Mouse (Mus musculus) large intestine, adult 2 months (tissue): ENCODE data around the gene Mgat5. TPM values are rescaled to one million over a fixed set of nuclear protein-coding genes. Genes with fewer than 3 reads are reported as not detected.

ENCODE experiments used
- DNase-seq: peaks from one replicate; pipeline ENCODE4 v3.0.0-alpha.2; 2012; ENCODE audit warnings: low read depth, low spot score
- WGBS: fragments of 180-500 bp; shearing (Covaris S2); methylation state at CpG from one replicate; pipeline ENCODE4 v1.1.7; 2018; 5-methylcytosine and 5-hydroxymethylcytosine counted together
- polyA plus RNA-seq: library from polyadenylated mRNA; depleted of rRNA; stranded (reverse); fragments of >200 nt; gene quantifications from 2 replicates; pipeline ENCODE4 v1.2.3, GENCODE M21; 2012

The Mgat5 gene
- polyA plus RNA-seq, 1 experiment, result 11.6 TPM

DNA sequence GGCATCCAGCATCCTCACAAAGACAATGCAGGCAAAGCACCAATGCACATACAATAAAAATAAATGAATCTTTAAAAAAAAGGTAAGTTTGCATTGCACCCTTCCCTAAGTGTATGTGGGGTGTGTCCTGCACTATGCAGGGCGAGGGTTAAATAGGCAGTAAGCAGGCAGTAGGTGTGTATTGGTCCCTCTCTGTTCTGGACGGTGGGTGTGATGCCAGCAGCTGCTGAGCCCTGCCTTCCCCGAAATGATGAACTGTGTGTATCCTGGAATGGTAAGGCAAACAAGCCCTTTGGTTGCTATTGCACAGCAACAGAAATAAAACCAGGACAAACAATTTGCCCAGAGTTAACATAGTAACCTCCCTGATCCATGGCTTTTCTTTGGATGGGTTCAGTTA lies 150.2 kb downstream of the Mgat5 start:
- no peak for DNase-seq
- 32% methylated on average over 3 of the region's 3 CpGs for WGBS

DNA sequence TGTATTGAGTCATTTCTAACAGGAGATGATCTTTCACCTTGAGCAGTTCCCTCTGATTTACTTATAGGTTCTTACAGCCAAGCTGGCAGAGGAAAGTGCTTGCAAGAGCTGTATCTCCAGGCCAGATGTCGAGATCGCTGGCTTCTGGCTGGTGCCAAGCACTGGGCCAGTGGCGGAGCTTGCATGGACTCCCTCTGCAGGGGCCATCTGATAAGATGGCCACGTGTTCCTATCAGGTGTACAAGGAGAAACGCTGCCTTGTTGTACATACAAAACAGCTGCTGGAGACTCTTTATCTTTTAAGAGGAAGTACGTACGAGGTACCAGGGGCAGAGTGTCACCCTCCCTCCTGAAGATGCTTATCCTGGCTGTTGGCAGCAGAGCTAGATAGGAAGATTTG lies 158.8 kb downstream of the Mgat5 start:
- WGBS, result 57% methylated on average over 7 of the region's 7 CpGs
- no peak for DNase-seq

DNA sequence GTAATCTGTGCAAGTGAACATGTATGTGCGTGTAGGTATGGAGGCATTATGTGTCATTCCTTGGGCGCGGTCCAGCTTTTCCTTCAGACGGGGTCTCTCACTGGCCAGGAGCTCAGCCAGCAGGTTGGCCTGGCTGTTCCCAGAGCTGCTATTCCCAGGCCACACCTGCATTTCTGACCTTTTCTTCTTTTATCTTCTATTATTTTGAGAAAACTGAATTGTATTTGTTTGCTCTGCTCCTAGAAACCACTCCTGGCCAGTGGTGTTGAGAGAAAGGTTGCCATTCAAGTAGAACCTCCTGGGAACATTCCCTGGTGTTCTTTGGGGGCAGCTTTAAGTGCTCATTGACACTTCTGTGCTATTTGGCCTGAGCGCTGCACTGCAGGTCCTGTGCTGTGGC lies 160.9 kb downstream of the Mgat5 start:
- 89% methylated on average over 5 of the region's 5 CpGs for WGBS
- DNase-seq, result no peak

DNA sequence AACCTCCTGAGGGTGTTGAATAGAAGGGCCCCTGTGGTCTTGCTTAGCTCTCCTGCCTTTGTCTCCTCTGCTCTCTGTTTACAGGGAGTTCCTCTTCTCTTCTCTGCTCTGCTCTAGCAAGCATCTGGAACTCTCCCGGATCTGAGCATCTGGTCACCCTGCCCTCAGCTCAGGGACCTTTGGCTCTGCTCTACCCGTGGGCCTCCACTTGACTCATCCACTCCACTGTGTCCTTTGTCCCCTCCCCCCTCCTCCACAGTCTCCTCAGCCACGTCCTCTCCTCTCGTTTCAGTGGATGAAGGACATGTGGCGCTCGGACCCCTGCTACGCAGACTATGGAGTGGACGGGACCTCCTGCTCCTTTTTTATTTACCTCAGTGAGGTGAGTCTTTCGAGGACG lies 161.3 kb downstream of the Mgat5 start:
- 79% methylated on average over 10 of the region's 10 CpGs for WGBS
- no peak for DNase-seq

DNA sequence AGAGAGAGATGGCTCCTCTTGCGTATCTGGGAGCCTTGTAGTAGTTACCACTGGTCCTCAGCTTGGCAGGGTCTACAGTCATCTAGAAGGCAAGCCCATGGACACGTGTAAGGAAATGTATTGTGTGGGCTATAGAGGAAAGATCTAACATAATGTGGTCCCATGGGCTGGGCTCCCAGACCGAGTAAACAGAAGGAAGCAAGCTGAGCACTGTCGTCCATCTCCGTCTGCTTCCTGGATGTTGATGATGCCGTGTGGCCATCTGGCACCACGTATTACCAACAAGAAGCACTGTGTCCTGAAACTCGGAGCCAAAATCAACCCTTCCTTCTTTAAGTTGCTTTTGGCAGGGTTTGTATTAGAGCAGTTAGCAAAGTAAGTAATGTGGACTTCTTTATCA lies 163.7 kb downstream of the Mgat5 start:
- DNase-seq, result no peak
- 73% methylated on average over 8 of the region's 8 CpGs for WGBS

DNA sequence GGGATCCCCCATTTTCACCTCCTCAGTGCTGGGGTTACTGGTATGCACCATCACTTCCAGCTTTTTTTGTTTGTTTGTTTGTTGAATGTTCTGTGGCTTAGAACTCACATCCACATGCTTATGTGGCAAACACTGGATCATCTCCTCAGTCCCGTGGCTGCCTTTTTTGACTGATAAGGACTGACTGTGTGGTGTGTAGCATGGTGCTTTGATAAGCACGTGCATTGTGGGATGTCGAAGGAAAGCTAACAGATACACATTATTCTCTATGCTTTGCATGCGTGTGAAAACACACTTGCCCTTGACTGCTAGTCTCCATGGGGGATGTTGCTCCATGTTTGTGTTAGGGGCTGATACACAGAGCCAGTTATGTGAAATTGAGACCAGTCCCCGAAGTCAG lies 164.7 kb downstream of the Mgat5 start:
- no peak for DNase-seq
- 96% methylated on average over 5 of the region's 5 CpGs for WGBS

DNA sequence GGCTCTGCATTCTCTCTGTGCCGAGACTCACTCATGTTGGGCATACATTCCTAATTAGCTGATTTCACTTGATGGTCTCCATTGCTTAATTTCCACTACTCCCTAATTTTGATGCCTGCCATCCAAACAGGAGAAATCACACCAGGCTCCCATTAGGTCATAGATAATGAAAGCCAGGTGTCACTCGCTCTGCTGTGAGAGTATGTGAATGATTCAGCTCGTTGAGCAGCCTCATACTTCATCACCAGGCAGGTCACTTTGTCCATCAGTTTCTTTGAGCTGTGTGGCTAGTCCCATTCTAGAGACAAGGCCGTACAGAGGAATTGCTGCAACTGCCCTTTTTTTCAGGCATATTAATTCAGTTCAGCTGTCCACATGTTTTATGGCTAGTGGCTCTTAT lies 167.3 kb downstream of the Mgat5 start:
- 86% methylated on average over 4 of the region's 4 CpGs for WGBS
- DNase-seq, result no peak

DNA sequence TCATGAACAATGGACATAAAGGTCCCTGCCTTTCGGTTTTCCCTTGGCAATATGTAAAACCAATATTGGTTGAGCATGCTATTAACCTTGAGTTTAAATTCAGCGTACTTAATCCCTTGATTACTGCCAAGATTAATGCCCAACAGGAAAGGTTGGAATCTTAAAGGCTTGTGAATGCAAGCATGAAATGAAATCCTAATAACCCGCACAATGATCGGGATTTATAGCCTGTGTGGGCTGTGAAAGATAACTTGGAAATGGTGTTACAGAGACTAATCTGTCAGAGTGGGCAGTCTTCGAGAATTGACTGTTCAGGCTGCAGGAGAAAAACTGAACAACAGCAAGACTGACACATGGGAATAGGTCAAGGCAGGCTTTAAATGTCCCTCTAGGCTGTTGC lies 168.7 kb downstream of the Mgat5 start:
- 85% methylated on average over 5 of the region's 5 CpGs for WGBS
- DNase-seq, result no peak

DNA sequence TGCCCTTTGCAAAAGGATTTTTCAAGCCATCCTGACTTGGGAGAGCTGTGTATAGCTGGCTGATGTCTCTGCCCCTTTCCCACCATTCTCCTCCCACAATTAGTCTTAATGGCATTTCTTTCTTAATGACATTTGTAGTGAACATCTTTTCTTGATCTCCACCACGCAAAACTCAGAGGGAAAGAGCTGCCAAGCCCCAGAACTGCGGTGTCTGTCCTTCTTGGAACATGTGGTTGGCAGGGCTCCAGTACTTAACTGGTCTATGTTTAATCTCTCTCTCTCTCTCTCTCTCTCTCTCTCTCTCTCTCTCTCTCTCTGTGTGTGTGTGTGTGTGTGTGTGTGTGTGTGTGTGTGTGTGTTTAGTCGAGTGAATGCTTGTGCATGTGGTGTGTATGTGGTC lies 169.3 kb downstream of the Mgat5 start:
- no peak for DNase-seq
- WGBS, result 31% methylated on average over 3 of the region's 3 CpGs

DNA sequence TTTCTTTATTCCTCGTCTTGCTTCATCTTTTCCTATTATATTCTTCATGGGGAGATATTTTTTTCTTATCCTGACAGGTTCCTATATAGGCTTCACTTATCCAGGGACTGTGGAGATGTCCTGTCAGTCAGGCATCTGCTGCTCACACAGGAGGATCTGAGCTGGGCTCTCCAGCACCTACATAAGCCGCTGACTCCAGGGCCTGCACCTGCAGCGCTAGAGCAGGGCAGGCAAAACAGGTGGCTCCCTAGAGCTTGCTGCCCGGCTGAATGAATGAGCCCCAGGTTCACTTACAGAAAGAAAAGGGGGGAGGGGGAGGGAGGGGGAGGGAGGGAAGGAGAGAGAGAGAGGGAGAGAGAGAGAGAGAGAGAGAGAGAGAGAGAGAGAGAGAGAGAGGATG lies 175.3 kb downstream of the Mgat5 start:
- 60% methylated on average over 4 of the region's 4 CpGs for WGBS
- no peak for DNase-seq

DNA sequence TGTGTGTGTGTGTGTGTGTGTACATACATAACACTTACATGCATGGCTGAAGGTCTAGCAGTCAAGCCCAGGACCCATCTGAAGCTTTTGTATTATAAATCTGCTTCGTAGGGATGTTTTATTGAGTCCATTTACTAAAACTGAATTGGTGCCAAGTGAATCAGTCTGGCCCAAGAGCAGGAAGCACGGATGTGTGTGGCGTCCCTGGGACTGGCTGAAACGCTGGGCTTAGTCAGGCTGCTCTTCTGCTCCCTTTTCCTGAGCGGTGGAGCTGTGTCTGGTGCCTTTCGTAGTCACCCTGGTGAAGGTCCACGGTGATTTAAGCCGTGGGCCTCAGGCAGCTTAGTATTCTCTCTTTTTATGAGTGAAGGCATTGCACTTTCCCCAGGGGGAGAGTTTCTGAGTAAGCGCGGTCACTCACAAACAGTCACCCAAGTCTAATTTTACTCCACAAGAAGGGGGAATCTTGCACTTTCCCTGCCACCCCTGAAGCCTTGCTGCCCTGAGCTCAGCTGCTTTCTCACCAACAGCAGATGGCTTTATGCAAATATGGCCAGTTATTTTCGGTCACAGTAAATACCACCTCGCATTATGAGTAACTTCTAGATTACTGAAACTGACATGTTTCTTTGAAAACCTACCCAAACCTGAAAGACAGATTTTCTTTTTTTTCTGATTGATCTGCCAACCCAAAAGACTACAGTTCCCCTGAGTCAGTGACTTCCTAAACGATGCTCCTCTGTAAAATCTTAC lies 176.1 kb downstream of the Mgat5 start:
- WGBS, result 38% methylated on average over 13 of the region's 13 CpGs
- no peak for DNase-seq

DNA sequence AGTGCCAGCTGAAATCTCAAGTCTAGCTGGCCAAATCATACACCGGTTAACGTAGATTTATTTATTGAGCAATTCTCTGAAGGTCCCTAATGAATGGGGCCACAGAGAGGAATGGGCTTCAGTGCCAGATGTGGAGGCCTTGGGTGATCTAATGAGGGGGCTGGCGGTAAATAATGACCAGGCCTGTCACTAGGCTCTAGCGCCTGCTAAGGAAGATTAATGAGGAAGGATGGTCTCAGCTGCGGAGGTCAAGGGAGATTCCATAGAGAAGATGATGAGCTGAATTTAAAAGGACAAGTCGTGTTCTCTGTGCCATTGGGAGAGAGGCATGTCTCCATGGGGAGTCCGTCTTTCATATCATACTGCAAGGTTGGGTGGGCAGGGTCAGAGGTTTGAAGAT lies 178.3 kb downstream of the Mgat5 start:
- WGBS, result 91% methylated on average over 7 of the region's 7 CpGs
- no peak for DNase-seq

DNA sequence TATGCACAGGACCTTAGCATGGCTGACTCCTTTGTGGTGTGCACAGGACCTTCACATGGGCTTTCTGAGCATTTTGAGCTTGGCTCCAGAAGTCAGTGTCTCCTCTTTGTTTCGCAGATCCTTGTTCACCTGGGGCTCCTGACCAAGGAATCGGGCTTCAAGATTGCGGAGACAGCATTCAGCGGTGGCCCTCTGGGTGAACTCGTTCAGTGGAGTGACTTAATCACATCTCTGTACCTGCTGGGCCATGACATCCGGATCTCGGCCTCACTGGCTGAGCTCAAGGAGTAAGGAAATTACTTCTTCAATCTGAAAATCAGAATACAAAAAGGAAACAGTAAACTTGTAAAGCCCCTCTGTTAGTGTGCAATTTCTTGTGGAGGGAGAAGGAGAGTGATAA lies 182.4 kb downstream of the Mgat5 start:
- no peak for DNase-seq
- WGBS, result 93% methylated on average over 7 of the region's 7 CpGs

DNA sequence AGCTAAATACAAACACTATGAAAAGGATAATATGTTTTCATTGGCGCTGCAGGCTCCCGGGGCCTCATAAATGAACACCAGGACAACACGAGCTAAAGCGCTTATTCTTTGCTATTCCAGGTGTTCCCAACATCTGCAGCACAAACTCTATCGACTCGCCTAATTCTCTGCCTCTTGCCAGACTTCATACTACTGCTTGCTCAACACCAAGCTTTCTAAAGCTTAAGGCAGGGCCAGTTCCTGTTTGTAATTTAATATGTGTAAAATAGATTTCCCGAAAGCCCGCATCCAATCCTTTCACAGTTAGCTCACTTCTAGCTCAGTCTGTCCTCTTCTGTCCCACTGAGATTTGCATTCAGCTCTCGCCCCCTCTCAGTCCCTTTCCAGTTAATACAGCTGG lies 182.8 kb downstream of the Mgat5 start:
- no peak for DNase-seq
- 91% methylated on average over 9 of the region's 9 CpGs for WGBS

DNA sequence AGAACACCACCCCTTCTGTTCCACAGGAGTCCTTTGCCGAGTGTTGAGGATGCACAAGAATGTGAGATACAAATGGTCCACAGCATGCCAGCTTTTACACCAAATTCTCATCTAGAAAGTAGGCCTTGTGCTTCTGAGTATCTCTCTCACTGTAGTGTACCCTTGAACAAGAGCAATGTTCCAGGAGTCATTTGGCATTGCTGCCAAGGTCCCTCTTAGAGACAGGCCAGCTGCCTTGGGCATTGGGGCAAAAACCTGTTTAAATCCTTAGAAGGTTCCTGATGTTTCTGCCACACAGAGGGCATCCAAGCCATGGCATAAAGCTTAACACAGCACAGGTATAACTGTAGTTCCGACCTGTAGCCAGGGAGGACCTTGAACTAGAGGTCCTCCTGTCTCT lies 189.9 kb downstream of the Mgat5 start:
- no peak for DNase-seq
- 96% methylated on average over 2 of the region's 2 CpGs for whole genome bisulfite sequencing

DNA sequence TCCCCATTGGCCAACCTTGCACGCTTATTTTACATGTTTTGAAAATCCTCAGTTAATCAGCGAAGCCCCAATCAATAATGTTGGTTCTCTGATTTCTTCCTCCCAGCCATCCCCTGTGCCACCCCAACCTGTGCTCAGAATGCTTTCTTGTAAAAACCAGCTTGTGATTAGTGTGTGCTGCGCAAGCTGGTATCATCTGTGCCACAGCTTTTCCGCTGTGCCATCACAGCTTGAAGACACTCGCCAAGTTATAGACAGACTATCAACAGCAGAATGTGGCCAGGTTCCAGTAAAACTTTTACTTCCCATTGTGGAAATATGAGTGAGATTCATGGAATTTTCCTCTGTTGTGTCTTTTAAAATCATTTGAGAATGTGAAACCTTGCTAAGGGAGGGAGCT lies 190.9 kb downstream of the Mgat5 start:
- WGBS, result 77% methylated on average over 5 of the region's 5 CpGs
- DNase-seq, result no peak

DNA sequence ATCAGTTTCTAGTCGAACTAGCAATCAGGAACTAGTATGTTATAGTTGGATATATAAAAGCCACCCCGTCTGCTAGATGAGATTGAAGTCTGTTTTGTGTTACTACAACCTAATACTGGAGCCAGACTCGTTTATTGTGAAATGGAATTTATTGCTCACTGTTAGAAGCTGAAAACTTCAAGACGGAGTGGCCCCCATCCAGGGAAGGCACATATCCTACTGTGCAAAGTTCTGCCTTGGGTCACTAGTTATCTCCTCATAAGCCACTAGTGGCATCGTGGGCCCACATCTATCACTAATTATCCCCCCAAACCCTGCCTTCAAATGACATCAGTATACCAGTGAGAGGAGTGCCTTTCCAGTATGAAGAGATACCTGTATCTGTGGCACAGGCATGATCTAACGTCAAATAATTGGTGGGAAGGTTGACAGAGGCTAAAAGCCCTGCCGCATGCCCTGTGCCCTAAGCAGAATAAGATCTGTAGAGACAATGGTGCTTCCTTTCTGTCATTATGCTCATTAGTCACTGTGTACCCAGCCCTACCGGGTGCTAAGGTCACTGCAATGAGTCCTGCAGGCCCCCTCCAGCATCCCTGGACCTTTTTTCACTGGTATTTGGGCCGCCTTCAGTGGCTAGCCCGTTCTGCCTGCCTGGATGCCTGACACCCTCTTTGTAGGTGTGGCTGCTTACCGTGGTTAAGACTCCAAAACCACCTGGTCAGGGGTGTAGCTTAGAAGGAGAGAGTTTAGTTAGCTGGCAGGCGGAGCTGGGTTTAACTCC lies 191.9 kb downstream of the Mgat5 start:
- no peak for DNase-seq

DNA sequence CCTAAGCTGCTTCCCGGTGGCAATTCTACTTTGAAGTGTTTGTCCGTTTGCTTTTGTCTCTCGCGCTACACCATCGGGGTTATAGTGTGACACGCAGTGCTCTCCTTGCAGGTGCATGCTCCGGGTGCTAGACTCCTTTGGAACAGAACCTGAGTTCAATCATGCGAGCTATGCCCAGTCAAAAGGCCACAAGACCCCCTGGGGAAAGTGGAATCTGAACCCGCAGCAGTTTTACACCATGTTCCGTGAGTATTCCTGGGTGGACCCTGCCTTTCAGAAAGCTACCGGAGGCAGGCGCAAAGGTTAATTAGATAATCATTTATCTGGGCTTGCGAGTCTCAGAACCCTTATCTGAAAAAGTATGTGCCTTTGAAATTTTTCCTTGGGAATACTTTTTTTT lies 192.6 kb downstream of the Mgat5 start:
- 37% methylated on average over 13 of the region's 13 CpGs for WGBS
- DNase-seq, result peak; percentile 22

More for the DNA sequence above, 191.9 kb downstream of the Mgat5 start:
- WGBS, result 30% methylated on average over 12 of the region's 12 CpGs

DNA sequence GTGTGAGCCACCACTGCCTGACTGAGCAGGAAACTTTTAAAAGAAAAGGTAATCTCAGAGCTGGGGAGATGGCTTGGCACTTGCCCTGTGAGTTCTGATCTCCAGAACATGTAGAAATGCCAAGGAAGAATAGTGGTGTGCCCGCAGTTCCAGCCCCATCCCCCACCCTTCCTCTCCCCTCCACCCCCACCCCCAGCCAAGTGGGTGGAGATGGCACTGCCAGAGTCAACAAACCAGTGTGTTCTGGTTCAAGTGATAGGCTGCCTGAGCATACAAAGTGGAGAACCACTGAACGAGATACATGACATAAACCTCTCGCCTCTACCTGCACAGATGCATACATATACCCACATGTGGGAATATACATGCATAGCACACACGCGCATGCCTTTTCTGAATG lies 193.4 kb downstream of the Mgat5 start:
- WGBS, result 50% methylated on average over 5 of the region's 5 CpGs
- DNase-seq, result peak; percentile 27

DNA sequence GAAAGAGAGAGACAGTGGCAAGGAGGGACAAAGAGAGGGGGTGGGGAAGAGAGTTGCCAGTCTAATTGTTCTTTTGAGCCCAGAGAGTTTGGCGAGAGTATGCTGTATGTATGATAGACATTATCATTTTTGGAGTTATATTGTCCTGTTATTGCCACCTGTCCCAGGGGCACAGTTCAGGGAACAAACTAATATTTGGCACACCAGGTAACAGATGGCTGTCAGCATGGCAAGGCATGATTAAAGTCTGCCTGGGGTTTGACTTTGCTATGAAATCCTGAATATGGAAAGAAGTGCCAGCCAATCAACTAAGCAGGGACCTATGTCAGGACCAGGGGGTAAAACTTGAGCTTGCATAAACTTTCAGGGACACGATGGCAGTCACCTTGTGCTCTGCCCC lies 195.4 kb downstream of the Mgat5 start:
- no peak for DNase-seq
- WGBS, result 54% methylated on average over 2 of the region's 2 CpGs

DNA sequence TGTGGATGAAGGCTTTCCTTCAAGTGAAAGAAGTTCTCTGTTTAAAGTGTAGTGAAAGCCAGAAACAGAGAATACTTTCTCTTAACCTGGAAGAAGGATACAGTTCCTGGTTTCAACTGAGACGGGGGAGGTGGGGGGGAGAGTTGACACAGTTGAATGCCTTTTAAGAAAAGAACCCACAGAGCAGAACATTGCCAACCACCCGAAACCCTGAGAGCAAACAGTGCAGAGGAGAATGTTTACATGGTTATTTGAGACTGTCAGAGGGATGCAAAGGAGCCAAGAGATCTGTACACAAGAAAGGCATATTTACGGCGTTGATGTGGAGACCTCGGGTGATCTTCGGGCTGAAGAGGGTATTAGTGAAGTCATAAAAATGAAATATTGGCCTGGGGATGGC lies 195.9 kb downstream of the Mgat5 start:
- WGBS, result 51% methylated on average over 6 of the region's 6 CpGs
- DNase-seq, result no peak
